Mouse (Mus musculus) hindbrain, embryonic 11.5 days (tissue): ENCODE data around the gene Ier5. TPM values are rescaled to one million over a fixed set of nuclear protein-coding genes. Genes with fewer than 3 reads are reported as not detected.
A peak's percentile ranks its signal among the peaks of the same experiment; 100 is the strongest.

ENCODE experiments used
- ATAC-seq: fragments of 200-750 bp; cut with Nextera tagmentation; 2 replicates; pipeline ENCODE4 v1.8.0; 2017; ENCODE audit warnings: mild to moderate bottlenecking, moderate TSS enrichment, moderate library complexity; ENCODE audit not compliant: low FRiP score
- DNase-seq: peaks from one replicate; pipeline ENCODE4 v3.0.0-alpha.2; 2015; ENCODE audit warnings: low spot score
- H3K27ac ChIP-seq: fragments of 300-500 bp; sonication (generic); 2 replicates; pipeline ENCODE4 v1.5.1; 2014; ENCODE audit warnings: mild to moderate bottlenecking, low read depth, low read length
- H3K27me3 ChIP-seq: fragments of 300-500 bp; sonication (generic); 2 replicates; pipeline ENCODE4 v1.6.1; 2014; ENCODE audit warnings: mild to moderate bottlenecking, low read length, moderate library complexity, mixed read lengths; ENCODE audit not compliant: control insufficient read depth, insufficient read depth
- H3K36me3 ChIP-seq: fragments of 300-500 bp; sonication (generic); 2 replicates; pipeline ENCODE4 v1.6.1; 2014; ENCODE audit warnings: mild to moderate bottlenecking, low read length, moderate library complexity, mixed read lengths; ENCODE audit not compliant: control insufficient read depth, insufficient read depth
- H3K4me1 ChIP-seq: fragments of 300-500 bp; sonication (generic); replicated peaks from 2 replicates; pipeline ENCODE4 v1.6.1; 2014; ENCODE audit warnings: low read length, mixed read lengths; ENCODE audit not compliant: control insufficient read depth, insufficient read depth
- H3K4me2 ChIP-seq: fragments of 300-500 bp; sonication (generic); replicated peaks from 2 replicates; pipeline ENCODE4 v1.6.1; 2014; ENCODE audit warnings: mild to moderate bottlenecking, low read depth, low read length
- H3K4me3 ChIP-seq: fragments of 300-500 bp; sonication (generic); 2 replicates; pipeline ENCODE4 v1.5.1; 2014; ENCODE audit warnings: low read depth, low read length
- H3K9ac ChIP-seq: fragments of 300-500 bp; sonication (generic); 2 replicates; pipeline ENCODE4 v1.6.1; 2014; ENCODE audit warnings: low read depth, low read length
- H3K9me3 ChIP-seq: fragments of 300-500 bp; sonication (generic); 2 replicates; pipeline ENCODE4 v1.6.1; 2016; ENCODE audit warnings: low read length; ENCODE audit not compliant: control insufficient read depth
- WGBS: fragments of 180-500 bp; shearing (Covaris S2); extraction: QIAGEN DNeasy Blood & Tissue Kit; methylation state at CpG from one replicate; pipeline ENCODE4 v1.1.7; 2014; 5-methylcytosine and 5-hydroxymethylcytosine counted together
- polyA plus RNA-seq: library from polyadenylated mRNA; unstranded; fragments of >200 nt; fragmentation: Nextera tagmentation; extraction: Ambion mirVana; gene quantifications from 2 replicates; pipeline ENCODE4 v1.2.1, GENCODE M21; 2014

The Ier5 gene
- polyA plus RNA-seq, 1 experiment from 2014 or later, result 12.7 TPM

- Histone ChIP-seq H3K9ac (no peak overlapping the region), H3K4me1 (no peaks in the 10 kb centered on the region), H3K36me3 (no peaks in the 10 kb centered on the region), H3K4me2 (no peak overlapping the region), H3K27me3 (no peaks in the 10 kb centered on the region), H3K4me3 (no peak overlapping the region), H3K27ac (no peak overlapping the region), H3K9me3 (no peaks in the 10 kb centered on the region)
- DNase-seq, result no peak
- 94% methylated on average over 5 of the region's 5 CpGs for WGBS
- no peak for ATAC-seq
Observed at GRCm38 (mm10) chr1:155124397-155124796, 25.0 kb upstream of the Ier5 start.

DNA sequence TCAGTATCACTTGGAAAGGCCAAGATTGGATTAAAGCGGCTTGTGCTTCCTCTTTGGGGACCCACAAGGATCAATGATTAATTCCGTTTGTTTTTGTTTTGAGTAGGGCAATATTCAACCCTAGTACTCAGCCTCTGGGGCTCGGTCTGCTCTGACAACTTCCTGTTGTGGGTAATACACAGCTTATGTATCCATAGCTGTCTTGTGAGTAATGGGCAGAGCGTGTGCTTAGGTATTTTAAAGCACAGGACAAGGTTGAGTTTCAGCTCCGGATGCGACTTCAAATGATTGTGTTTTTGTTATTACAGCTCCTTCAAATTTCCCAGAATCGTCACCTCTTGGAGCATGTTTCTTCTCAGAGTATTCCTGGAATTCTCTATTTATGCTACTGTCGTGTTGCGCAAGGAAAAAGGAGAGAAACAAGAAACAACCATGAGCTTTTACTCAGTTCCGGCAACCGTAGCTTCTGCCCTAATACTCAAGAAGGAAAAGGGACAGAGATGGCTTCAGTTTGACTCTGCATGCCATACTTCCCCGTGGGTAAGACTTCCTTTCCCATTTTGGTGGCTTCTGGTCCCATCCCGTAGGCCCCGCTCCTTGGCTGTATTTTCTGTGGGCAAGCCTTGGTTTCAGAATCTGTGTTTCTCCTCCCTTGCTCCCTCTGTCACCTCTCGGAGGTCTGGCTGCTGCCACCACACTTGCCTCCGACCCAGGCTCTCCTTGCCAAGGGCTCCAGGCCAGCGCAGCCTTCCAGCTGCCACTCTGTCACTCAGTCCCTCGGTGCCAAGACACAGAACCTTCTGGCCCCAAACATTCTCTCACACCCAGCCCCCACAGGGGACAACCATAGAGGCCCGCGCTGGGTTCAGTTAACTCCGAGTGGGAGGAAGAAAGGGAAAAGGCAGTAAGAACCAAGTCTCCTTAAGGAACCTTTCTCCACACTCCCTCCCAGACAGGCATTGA lies 22.8 kb upstream of the Ier5 start:
- H3K27me3 ChIP-seq, result no peaks in the 10 kb centered on the region
- no peaks in the 10 kb centered on the region for H3K4me1 ChIP-seq
- H3K36me3 ChIP-seq, result no peaks in the 10 kb centered on the region
- H3K9ac ChIP-seq, result no peak overlapping the region
- DNase-seq (no peak), ATAC-seq (no peak)
- H3K4me3 ChIP-seq, result no peak overlapping the region
- H3K27ac ChIP-seq, result no peak overlapping the region
- no peak overlapping the region for H3K4me2 ChIP-seq
- no peaks in the 10 kb centered on the region for H3K9me3 ChIP-seq
- WGBS, result 82% methylated on average over 21 of the region's 21 CpGs

GRCm38 (mm10) chr1:155119719-155120118 lies 20.3 kb upstream of the Ier5 start:
- H3K4me2 ChIP-seq, result no peak overlapping the region
- H3K36me3 ChIP-seq, result no peaks in the 10 kb centered on the region
- H3K4me1 ChIP-seq, result no peaks in the 10 kb centered on the region
- no peaks in the 10 kb centered on the region for H3K9me3 ChIP-seq
- no peak for DNase-seq
- H3K9ac ChIP-seq, result no peak overlapping the region
- H3K4me3 ChIP-seq, result no peak overlapping the region
- H3K27me3 ChIP-seq, result no peaks in the 10 kb centered on the region
- ATAC-seq, result no peak
- no peak overlapping the region for H3K27ac ChIP-seq
- 80% methylated on average over 1 of the region's 1 CpGs for WGBS

DNA sequence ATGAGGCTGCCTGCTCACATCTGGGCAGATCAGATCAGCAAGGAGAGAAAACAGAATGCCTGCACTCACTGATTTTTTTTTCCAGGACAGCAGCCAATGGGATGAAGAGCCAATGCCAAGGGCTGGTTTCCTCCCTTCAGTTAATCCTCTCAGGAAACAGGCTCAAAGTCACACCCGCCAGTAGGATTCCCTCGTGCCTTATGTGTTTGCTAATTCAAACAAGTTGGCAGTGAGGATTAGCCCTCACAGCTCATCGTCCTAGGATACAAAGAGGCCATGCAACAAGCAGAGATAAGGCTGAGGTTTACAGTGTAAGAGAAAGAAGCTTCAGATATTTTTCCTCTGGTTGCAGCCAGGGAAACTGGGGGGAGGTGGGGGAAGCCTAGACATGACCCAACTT lies 14.5 kb upstream of the Ier5 start:
- Histone ChIP-seq H3K36me3 (no peaks in the 10 kb centered on the region), H3K4me1 (no peaks in the 10 kb centered on the region), H3K4me3 (no peak overlapping the region), H3K9ac (no peak overlapping the region), H3K9me3 (no peaks in the 10 kb centered on the region), H3K4me2 (no peak overlapping the region), H3K27ac (no peak overlapping the region), H3K27me3 (no peaks in the 10 kb centered on the region)
- ATAC-seq (no peak), DNase-seq (no peak)
- 38% methylated on average over 3 of the region's 3 CpGs for WGBS

DNA sequence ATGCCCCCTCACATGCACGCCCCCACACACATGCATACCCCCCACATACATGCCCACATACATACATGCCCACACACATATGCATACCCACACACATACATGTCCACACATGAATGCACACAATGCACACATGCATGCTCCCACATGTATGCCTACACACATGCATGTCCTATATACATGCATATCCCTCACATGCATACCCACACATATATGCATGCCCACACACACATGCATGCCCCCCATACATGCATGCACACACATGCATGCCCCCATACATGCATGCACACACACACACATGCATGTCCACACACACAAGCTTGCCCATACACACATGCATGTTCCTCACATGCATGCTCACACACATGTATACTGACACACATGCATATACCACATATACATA lies 13.4 kb upstream of the Ier5 start:
- Histone ChIP-seq H3K9me3 (no peaks in the 10 kb centered on the region), H3K36me3 (no peaks in the 10 kb centered on the region), H3K27ac (no peak overlapping the region), H3K27me3 (no peaks in the 10 kb centered on the region), H3K4me3 (no peak overlapping the region), H3K9ac (no peak overlapping the region), H3K4me2 (no peak overlapping the region), H3K4me1 (no peaks in the 10 kb centered on the region)
- WGBS, result 78% methylated on average over 1 of the region's 1 CpGs
- ATAC-seq (no peak), DNase-seq (no peak)

GRCm38 (mm10) chr1:155112118-155112517 lies 12.7 kb upstream of the Ier5 start:
- no peak overlapping the region for H3K27ac ChIP-seq
- H3K27me3 ChIP-seq, result no peaks in the 10 kb centered on the region
- no peak overlapping the region for H3K4me2 ChIP-seq
- ATAC-seq (no peak), DNase-seq (no peak)
- no peaks in the 10 kb centered on the region for H3K4me1 ChIP-seq
- H3K36me3 ChIP-seq, result no peaks in the 10 kb centered on the region
- no peak overlapping the region for H3K9ac ChIP-seq
- H3K4me3 ChIP-seq, result no peak overlapping the region
- 42% methylated on average over 4 of the region's 4 CpGs for WGBS
- no peaks in the 10 kb centered on the region for H3K9me3 ChIP-seq

GRCm38 (mm10) chr1:155111491-155111890 lies 12.1 kb upstream of the Ier5 start:
- Histone ChIP-seq H3K9ac (no peak overlapping the region), H3K27me3 (no peaks in the 10 kb centered on the region), H3K4me2 (no peak overlapping the region), H3K9me3 (no peaks in the 10 kb centered on the region), H3K27ac (no peak overlapping the region), H3K4me1 (no peaks in the 10 kb centered on the region), H3K4me3 (no peak overlapping the region), H3K36me3 (no peaks in the 10 kb centered on the region)
- ATAC-seq, result no peak
- WGBS, result 15% methylated on average over 6 of the region's 6 CpGs
- no peak for DNase-seq

DNA sequence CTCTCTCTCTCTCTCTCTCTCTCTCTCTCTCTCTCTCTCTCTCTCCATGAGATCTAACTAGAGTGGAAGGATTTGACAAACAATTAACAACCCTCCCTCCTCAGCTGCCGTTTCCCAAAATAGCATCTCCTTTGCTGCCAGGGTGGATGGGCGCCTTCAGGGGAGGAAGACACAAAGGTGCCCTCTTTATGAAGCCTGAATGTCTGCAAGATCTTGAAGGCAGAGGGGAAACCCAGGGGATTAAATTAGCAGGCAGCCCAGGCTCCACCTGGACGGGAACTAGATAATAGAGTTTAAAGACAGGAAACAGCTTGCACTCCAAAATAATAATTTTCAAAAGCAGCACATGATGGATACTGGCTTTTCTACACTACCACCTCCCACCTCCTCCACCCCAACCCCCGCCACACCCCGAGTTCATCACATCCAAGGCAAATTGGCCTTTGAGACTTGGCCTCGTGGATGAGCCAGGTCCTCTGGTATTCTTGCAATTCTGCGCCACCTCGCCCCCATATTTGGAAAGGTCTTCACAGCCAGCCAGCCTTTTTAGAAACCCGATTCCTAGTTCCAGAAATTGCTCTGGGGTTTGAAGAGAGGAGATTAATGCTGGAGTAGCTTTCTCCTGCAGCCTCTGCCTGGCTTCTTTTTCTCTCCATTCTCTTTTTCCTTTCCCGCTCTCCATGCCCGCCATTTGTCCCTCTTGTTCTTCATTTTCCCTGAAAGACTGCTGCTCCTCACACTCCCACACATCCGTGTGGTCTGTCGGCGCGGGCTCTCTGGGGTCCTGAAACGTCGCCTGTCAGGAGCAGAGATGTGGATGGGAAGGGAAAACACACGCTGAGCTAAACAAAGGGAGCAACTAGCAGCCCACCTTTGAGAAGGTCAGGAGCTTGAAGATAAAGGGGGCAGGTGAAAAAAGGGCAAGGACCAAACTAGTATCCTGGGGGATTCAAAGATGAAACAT lies 10.2 kb upstream of the Ier5 start:
- ATAC-seq, result no peak
- Histone ChIP-seq H3K4me1 (no peaks in the 10 kb centered on the region), H3K9ac (0 out of 2 replicates have a peak overlapping the region, but pooled peaks have one; percentile 33), H3K4me2 (no peak overlapping the region), H3K27ac (no peak overlapping the region), H3K27me3 (no peaks in the 10 kb centered on the region), H3K36me3 (no peaks in the 10 kb centered on the region), H3K9me3 (no peaks in the 10 kb centered on the region), H3K4me3 (no peak overlapping the region)
- DNase-seq, result peak; percentile 48
- WGBS, result 27% methylated on average over 18 of the region's 18 CpGs
